Mouse (Mus musculus) cortical plate, adult 2 months (tissue): ENCODE measurements at regions not wholly inside any gene's neighbourhood (a gene's known extent, or its start where the extent isn't known, plus 50 kb on each side); places are given as distances from the start of the nearest gene placed in this dataset.

Experiments used
- CTCF ChIP-seq: fragments of 200-500 bp; IDR thresholded peaks from 2 replicates; pipeline ENCODE4 v1.5.1; 2011; ENCODE audit warnings: mild to moderate bottlenecking, control low read depth, low read length; ENCODE audit not compliant: insufficient read depth; ENCODE audit errors: extremely low read depth
- POLR2A ChIP-seq: fragments of 200-500 bp; IDR thresholded peaks from 2 replicates; pipeline ENCODE4 v1.6.1; 2011; ENCODE audit warnings: mild to moderate bottlenecking, low read length, control low read depth; ENCODE audit not compliant: insufficient read depth; ENCODE audit errors: extremely low read depth

GRCm38 (mm10) chr7:40466382-40466781, 431.7 kb upstream of the Vstm2b start:
- TF ChIP-seq CTCF (no peak), POLR2A (no peak)
